Mouse (Mus musculus): ENCODE results near the gene Gm10130.
A peak's percentile ranks its signal among the peaks of the same experiment; 100 is the strongest.
"Not testable (repeated sequence)": the region's sequence is repeated elsewhere in the genome, so short reads cannot be mapped to it uniquely, and the experiment has no call there.

Gene Gm10130

GRCm38 (mm10) chr2:150323402-150323801, at the start of gene Gm10130:
TSS of gene Gm10130 (plus strand) at chr2:150323702.
- no peak for DNase-seq

GRCm38 (mm10) chr2:150293669-150294068, 29.8 kb upstream of the Gm10130 start:
- DNase-seq: no peak

GRCm38 (mm10) chr2:150299096-150299495, 24.4 kb upstream of the Gm10130 start:
- DNase-seq: no peak

- no peak for DNase-seq
Observed at GRCm38 (mm10) chr2:150307183-150307773, 16.2 kb upstream of the Gm10130 start.

GRCm38 (mm10) chr2:150310952-150311884, 12.3 kb upstream of the Gm10130 start:
- DNase-seq: peak; percentile 87 to 90

GRCm38 (mm10) chr2:150316140-150316539, 7.4 kb upstream of the Gm10130 start:
- no peak for DNase-seq

GRCm38 (mm10) chr2:150318973-150319372, 4.5 kb upstream of the Gm10130 start:
- no peak for DNase-seq

- DNase-seq: not testable (repeated sequence)
Observed at GRCm38 (mm10) chr2:150357136-150357535, 33.6 kb downstream of the Gm10130 start.

- DNase-seq: peak; percentile 86 to 91
Observed at GRCm38 (mm10) chr2:150362113-150362877, 38.8 kb downstream of the Gm10130 start, which contains the start of gene 3300002I08Rik. TSS of gene 3300002I08Rik (minus strand) at chr2:150362765.

GRCm38 (mm10) chr2:150362878-150363229, 39.4 kb downstream of the Gm10130 start:
- DNase-seq: no peak

GRCm38 (mm10) chr2:150385553-150386106, 62.1 kb downstream of the Gm10130 start:
- not testable (repeated sequence) for DNase-seq

GRCm38 (mm10) chr2:150390198-150390597, 66.7 kb downstream of the Gm10130 start:
- DNase-seq: no peak

GRCm38 (mm10) chr2:150412146-150412545, 88.6 kb downstream of the Gm10130 start:
- DNase-seq: not testable (repeated sequence)

Measured in cerebellum, postnatal 36 days (tissue).